ENCODE assay signal across 16 mouse cellular contexts in genomic region chr4:49079399-49079798, GRCm38 (mm10). TPM values are rescaled to one million over a fixed set of nuclear protein-coding genes. Genes with fewer than 3 reads are reported as not detected.
"Had no signal": no experiment of that assay in that cellular context is flagged by ENCODE, and none has a peak within 500 bp of the region (broad histone marks: within the 10 kb centered on the region; RNA-seq: fewer than 3 reads in every experiment).

No protein-coding gene starts in this region.

- H3K4me2 ChIP-seq: liver, embryonic 11.5 days; liver, embryonic 15.5 days; stomach, embryonic 15.5 days had no signal

- H3K36me3 ChIP-seq: limb, embryonic 10.5 days; liver, embryonic 15.5 days; stomach, embryonic 15.5 days had no signal

- H3K27ac ChIP-seq: kidney, postnatal 0 days; left cerebral cortex, adult 2 months; limb, embryonic 10.5 days; liver, embryonic 15.5 days; stomach, embryonic 15.5 days had no signal

- DNase-seq: kidney, adult 11 months; kidney, adult 9 months; kidney, postnatal 4 days; lung, adult 2 months; lung, postnatal 36 days; right cerebral cortex, postnatal 14 days had no signal

- H3K4me1 ChIP-seq: limb, embryonic 10.5 days; liver, embryonic 15.5 days; stomach, embryonic 15.5 days had no signal

- H3K4me3 ChIP-seq: left cerebral cortex, adult 2 months; limb, embryonic 10.5 days; liver, embryonic 15.5 days; stomach, embryonic 15.5 days had no signal

- H3K9me3 ChIP-seq: limb, embryonic 10.5 days; liver, embryonic 15.5 days; stomach, embryonic 15.5 days had no signal

- H3K9ac ChIP-seq: liver, embryonic 15.5 days; stomach, embryonic 15.5 days had no signal

- H3K27me3 ChIP-seq: liver, embryonic 15.5 days; stomach, embryonic 15.5 days had no signal

- ATAC-seq: lung, postnatal 0 days had no signal

RNA-seq across cellular contexts. Expression of gene Plppr1, which starts 20.3 kb away (rescaled TPM):
- total RNA-seq: megakaryocyte progenitor cell, adult 5-6 weeks; neutrophil, adult 5-6 weeks had no signal
- polyA plus RNA-seq: lung, adult 2 months; testis, adult 2 months had no signal
